Mouse (Mus musculus): ENCODE data around the gene Twistnb.

DNA sequence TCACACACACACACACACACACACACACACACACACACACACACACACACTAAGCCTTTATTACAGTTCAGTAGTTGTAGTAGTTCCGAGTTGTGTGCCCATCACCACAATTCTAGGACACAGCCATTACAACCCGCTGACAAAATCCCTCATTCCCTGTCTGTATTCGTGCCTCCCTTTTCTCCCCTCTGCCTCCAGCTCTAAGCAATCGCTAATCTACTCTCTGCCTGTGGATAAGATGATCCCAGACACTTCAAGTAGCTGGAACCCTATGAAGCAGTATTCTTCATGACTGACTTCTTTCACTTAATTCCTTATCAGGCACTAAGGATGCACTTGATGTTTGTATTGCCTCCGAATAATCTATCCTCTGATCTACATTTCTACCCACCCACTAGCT is 24.4 kb upstream of the Twistnb start:
- TF ChIP-seq CTCF (IDR thresholded peaks at IDR 0.05; ENCODE audit: extremely low read depth, insufficient read length, insufficient replicate concordance, low read depth, low read length) (no peak), POLR2A (IDR thresholded peaks at IDR 0.05; ENCODE audit: low read depth, low read length) (no peak)
